Mouse (Mus musculus): ENCODE measurements around the gene Lrrc36. TPM values are rescaled to one million over a fixed set of nuclear protein-coding genes. Genes with fewer than 3 reads are reported as not detected.
A peak's percentile ranks its signal among the peaks of the same experiment; 100 is the strongest.

Lrrc36 gene
- polyA plus RNA-seq, 1 experiment from 2014 or later: 0.13 TPM

DNA sequence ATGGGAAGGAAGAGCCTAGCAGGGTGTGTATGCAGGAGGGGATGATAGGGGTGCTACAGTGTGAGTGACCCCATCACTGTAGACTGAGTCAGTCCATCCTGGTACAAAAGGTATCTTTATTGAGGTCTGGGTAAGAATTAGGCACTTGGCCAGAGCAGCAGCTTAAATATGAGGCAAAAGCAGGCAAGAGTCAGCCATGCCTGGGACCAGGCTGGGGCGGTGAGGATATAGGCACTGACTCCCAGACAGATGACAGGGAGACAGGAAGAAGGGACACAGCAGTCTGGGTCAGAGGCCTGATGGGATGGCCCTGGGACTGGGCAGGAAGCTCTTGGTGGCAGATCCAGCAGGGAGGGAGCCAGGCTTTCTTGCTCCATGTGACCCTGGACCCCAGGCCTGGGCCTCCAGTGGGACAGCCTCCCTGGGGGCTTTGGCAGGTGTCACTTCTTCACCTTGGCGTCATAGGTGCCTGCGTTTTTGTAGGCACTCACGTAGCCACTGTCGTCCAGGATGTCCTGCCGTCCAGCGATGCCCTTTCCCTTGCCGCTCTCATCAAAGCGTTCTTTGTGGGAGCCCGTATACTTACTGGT is 54.1 kb downstream of the Lrrc36 start:
- no peak for ATAC-seq (ENCODE audit: insufficient number of reproducible peaks, low FRiP score)
- 0 out of 2 replicates have a peak, but pooled peaks cover 7% of the 10 kb centered on the region for H3K36me3 ChIP-seq
- no peak overlapping the region for H3K9ac ChIP-seq
- WGBS: 89% methylated on average over 10 of the region's 10 CpGs
- no peaks in the 10 kb centered on the region for H3K9me3 ChIP-seq (replicated peaks)
- no peak overlapping the region for H3K4me3 ChIP-seq
- H3K4me2 ChIP-seq: no peak overlapping the region
- no peak overlapping the region for H3K27ac ChIP-seq (ENCODE audit: poor library complexity, severe bottlenecking)
- H3K4me1 ChIP-seq (replicated peaks): peaks cover 22% of the 10 kb centered on the region
- H3K27me3 ChIP-seq (replicated peaks): peaks cover 21% of the 10 kb centered on the region

DNA sequence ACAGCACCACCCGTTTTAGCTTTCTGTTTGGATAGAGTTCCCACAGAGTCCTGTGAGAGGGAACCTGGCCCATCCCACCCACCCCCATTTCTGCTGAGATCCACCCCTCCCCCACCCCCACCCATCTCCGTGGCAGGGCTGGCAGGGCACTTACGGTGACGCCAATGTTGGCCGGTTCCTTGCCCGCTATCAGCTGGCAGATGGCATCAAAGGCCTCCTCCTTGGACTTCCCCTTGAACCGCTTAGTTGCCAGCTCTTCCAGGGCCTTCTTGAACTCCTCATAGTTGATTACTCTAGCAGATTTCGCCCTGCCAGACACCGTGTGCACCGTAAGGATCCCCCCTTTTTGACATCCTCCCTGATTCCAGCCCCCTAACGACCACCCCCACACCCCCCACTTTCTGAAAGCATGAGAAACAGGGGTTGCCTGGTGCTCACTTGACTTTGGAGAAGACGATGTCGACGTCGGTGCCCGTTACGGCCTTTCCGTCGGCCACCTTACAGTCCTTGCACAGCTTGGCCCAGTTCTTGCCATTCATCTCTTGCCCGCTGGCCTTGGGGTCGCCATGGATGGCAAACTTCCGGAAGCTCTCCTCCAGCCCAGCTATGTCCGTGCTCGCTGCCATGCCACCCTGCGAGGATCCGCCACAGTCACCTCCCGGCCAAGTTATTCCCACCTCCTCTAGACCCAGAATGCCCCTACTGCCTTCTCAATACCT is 54.8 kb downstream of the Lrrc36 start:
- Histone ChIP-seq H3K27me3 (replicated peaks) (peaks cover 27% of the 10 kb centered on the region), H3K27ac (ENCODE audit: poor library complexity, severe bottlenecking) (no peak overlapping the region), H3K4me1 (replicated peaks) (peaks cover 26% of the 10 kb centered on the region), H3K9ac (no peak overlapping the region), H3K4me2 (no peak overlapping the region), H3K9me3 (replicated peaks) (no peaks in the 10 kb centered on the region), H3K36me3 (peaks cover 10% of the 10 kb centered on the region; the same call in 1 of the 2 replicates), H3K4me3 (no peak overlapping the region)
- 85% methylated on average over 27 of the region's 27 CpGs for WGBS
- ATAC-seq (ENCODE audit: insufficient number of reproducible peaks, low FRiP score): no peak

DNA sequence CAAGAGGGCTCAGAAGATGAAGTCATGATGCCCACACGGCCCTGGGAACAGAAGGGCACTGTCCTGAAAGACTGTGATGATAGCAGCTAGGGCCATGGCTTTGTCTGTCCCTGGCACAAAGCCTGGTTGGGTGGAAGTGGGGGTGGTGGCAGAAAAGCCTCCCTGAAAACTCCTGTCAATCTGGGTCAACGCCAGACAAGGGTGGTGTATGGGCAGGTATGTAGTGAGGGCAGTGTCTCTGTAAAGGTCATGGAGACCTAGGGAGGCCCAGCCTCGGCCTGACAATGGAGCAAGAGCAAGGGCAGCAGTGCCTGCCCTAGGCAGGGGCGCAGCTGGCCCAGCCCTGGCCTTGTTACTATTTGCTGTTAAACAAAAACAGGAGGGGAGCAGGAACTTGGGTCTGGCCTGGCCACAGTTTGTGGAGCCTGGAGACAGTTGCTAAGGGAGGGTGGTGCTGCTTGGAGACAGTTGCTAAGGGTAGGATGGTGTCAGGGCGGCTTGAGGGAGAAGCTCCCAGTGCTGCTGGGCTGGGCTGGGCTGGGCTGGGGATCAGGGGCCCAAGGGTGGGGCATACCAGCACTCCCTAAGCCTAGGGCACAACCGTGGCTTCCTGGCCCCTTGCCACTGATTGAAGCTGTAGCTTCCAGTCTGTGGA is 55.8 kb downstream of the Lrrc36 start:
- Histone ChIP-seq H3K4me2 (no peak overlapping the region), H3K27me3 (replicated peaks) (peaks cover 35% of the 10 kb centered on the region), H3K36me3 (peaks cover 10% of the 10 kb centered on the region; the same call in 1 of the 2 replicates), H3K4me1 (replicated peaks) (peaks cover 32% of the 10 kb centered on the region), H3K9me3 (replicated peaks) (no peaks in the 10 kb centered on the region), H3K9ac (no peak overlapping the region), H3K4me3 (no peak overlapping the region), H3K27ac (ENCODE audit: poor library complexity, severe bottlenecking) (no peak overlapping the region)
- 43% methylated on average over 6 of the region's 6 CpGs for WGBS
- ATAC-seq (ENCODE audit: insufficient number of reproducible peaks, low FRiP score): no peak

DNA sequence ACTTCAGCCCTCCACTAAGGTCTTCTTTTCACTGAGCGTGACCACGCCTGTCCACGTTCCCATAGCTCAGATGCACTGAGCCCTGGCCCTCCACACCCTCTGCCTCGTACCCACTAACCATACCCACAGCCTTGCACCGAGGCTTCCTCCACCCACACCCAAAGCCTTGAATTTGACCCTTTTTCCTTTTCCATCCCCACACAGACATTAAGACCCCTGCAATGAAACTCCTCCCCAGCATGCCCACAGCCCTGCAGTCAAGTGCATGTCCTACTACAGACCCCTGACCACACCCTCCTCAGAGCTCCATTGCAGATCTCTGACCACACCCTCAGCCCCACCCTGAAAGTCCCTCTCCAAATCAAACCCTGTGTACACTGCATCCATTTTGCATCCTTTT is 56.4 kb downstream of the Lrrc36 start:
- H3K4me2 ChIP-seq: no peak overlapping the region
- no peak overlapping the region for H3K9ac ChIP-seq
- no peak overlapping the region for H3K27ac ChIP-seq (ENCODE audit: poor library complexity, severe bottlenecking)
- H3K9me3 ChIP-seq (replicated peaks): no peaks in the 10 kb centered on the region
- peaks cover 38% of the 10 kb centered on the region for H3K4me1 ChIP-seq (replicated peaks)
- ATAC-seq (ENCODE audit: insufficient number of reproducible peaks, low FRiP score): no peak
- H3K27me3 ChIP-seq (replicated peaks): peaks cover 35% of the 10 kb centered on the region
- H3K36me3 ChIP-seq: peaks cover 10% of the 10 kb centered on the region; the same call in 1 of the 2 replicates
- no peak overlapping the region for H3K4me3 ChIP-seq
- 85% methylated on average over 5 of the region's 5 CpGs for WGBS

DNA sequence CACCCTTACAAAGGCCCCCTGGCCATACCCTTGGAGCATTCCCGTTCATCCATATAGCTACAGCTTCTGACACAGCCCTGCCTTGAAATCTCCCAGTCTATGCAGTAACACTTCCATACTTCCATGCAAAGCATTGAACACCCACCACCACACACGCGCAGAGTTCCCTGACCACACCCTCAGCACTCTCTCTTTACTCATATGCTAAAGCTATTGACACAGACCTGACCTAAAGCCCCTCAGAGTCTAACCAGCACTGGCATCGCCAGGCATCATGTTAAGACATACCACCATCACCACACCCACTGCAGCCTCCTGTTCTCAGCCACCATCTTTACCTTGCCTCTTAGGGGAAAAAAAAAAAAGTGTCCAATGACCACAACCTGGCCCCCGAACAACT is 56.9 kb downstream of the Lrrc36 start:
- Histone ChIP-seq H3K27me3 (replicated peaks) (peaks cover 39% of the 10 kb centered on the region), H3K27ac (ENCODE audit: poor library complexity, severe bottlenecking) (no peak overlapping the region), H3K36me3 (peaks cover 10% of the 10 kb centered on the region; the same call in 1 of the 2 replicates), H3K9me3 (replicated peaks) (no peaks in the 10 kb centered on the region), H3K4me1 (replicated peaks) (peaks cover 43% of the 10 kb centered on the region), H3K9ac (no peak overlapping the region), H3K4me2 (no peak overlapping the region), H3K4me3 (no peak overlapping the region)
- 83% methylated on average over 5 of the region's 5 CpGs for WGBS
- no peak for ATAC-seq (ENCODE audit: insufficient number of reproducible peaks, low FRiP score)

DNA sequence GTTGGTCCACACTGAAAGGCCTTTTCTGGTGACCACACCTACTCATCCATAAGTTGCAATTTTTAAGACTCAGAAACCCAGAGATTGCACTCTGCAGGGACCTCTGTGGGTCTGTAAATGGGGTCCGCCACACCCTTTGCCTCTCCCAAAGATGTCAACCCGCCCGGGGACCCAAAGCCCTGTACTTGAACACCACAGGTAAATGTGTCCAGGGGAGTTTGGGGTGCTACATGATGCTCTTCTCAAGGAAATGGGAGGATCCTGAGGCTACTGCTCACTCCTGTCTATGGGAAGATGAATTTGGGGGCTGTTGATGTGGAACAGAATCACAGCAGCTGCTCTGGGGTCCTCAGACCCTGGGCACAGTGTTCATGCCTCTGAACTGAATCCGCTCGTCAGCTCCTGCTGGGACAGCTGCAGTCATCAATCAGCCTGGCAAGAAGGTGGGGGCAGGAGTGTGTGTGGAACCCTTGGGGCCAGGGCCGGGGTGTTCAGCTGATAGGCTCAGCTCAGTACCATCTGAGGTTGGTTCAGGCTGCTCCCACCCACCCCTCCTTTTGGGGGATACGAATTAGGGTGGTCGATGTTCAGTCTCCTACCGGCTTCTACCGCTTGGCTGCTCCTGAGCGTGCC is 57.4 kb downstream of the Lrrc36 start:
- Histone ChIP-seq H3K27me3 (replicated peaks) (peaks cover 40% of the 10 kb centered on the region), H3K4me1 (replicated peaks) (peaks cover 45% of the 10 kb centered on the region), H3K9ac (peak overlapping the region; percentile 47), H3K4me2 (peak overlapping the region; percentile 66), H3K9me3 (replicated peaks) (no peaks in the 10 kb centered on the region), H3K4me3 (peak overlapping the region; percentile 31), H3K36me3 (peaks cover 11% of the 10 kb centered on the region; the same call in 1 of the 2 replicates), H3K27ac (ENCODE audit: poor library complexity, severe bottlenecking) (no peak overlapping the region)
- ATAC-seq (ENCODE audit: insufficient number of reproducible peaks, low FRiP score): no peak; the same call in 1 of the 2 replicates
- WGBS: 19% methylated on average over 11 of the region's 11 CpGs

DNA sequence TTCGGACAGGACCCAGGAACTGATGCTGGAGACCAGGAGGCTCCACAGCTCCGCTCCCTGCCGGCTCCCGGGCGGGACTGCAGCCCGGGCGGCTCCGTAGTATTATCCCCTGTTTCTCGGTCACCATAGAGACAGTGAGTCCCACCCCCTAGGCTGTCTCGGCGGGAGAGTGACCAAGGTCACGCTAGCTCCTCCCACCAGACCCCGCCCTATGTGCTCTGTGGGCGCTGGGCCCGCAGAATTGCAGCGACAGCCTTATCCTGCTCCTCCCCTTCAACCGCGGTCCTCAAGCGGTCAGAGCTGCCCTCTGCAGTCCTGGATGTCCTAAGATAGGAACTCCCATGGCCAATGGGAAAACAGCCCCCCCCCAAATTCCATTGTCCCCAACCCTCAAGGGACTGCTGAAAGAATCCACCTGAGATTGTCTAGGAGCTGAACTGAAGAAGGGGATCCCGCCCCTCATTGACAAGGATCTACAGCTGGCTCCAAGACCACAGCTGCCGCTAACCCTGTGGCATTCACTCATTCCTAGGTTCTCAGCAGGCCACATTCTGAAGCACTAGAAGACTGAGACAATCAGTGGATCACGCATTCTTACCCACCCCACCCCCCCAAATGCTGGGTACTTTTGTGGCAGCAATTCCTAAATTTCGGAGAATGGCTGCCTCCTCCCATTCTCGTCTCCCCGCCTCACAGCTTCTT is 58.1 kb downstream of the Lrrc36 start, which contains the start of gene Tppp3:
Tppp3 (minus strand) TSS at position 213 of the 702 bp plus-strand sequence.
- H3K4me2 ChIP-seq: peak within 1 kb of the TSS; percentile 66
- WGBS: 5% methylated on average over 25 of the region's 25 CpGs
- no peaks in the 10 kb centered on the region for H3K9me3 ChIP-seq (replicated peaks)
- H3K36me3 ChIP-seq: peaks cover 18% of the 10 kb centered on the region; the same call in 1 of the 2 replicates
- H3K27me3 ChIP-seq (replicated peaks): peaks cover 42% of the 10 kb centered on the region
- H3K9ac ChIP-seq: peak within 1 kb of the TSS; percentile 47
- peak within 1 kb of the TSS; percentile 31 for H3K4me3 ChIP-seq
- no peak within 1 kb of the TSS for H3K27ac ChIP-seq (ENCODE audit: poor library complexity, severe bottlenecking)
- peak; percentile 91 for ATAC-seq (ENCODE audit: insufficient number of reproducible peaks, low FRiP score)
- H3K4me1 ChIP-seq (replicated peaks): peaks cover 47% of the 10 kb centered on the region

DNA sequence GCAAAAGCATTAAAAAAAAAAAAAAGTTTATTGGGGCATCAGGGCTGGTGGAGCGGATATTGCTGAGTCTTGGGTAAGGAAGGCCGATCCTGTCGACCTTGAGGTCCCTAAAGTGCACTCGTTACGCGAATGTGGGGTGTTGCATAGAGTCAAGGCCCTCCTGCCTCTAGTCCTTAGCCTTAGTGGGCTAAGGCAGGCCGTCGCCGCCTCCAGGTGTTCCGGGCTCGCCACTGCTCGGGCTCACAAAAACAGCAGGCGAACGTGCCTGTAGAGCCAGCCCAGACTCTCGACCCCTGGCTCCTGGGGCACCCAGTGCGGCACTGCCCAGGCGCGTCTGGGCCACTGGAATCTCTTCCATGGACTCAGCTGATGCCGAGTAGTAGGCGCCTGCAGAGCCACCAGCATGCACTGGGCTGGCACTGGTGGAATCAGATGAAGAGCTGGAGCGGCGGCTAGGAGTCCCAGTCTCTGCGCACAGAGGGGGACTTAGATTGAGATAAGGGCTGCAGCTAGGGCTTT is 59.1 kb downstream of the Lrrc36 start:
- peaks cover 36% of the 10 kb centered on the region for H3K27me3 ChIP-seq (replicated peaks)

DNA sequence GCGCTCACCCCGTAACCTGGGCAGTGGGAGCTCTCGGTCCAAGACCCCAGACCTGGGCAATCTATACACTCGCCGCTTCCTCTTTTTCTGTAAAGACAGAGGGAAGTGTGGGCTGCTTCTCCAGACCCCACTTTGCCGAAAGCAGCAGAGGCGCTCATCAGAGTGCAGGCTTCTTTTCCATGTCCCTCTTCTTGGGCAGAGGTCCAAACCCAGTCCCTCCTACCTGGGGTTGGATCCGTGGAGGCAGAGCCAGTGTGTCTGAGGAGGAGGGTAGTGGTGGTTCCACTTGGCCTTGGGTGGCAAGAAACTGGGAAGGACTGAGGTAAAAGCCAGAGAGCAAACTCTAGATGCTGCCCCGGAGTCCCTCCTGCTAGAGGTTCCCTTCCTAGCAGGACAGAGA is 59.6 kb downstream of the Lrrc36 start:
- Histone ChIP-seq H3K9ac (no peak overlapping the region), H3K36me3 (peaks cover 11% of the 10 kb centered on the region; the same call in 1 of the 2 replicates), H3K27me3 (replicated peaks) (peaks cover 36% of the 10 kb centered on the region), H3K4me2 (peak overlapping the region; percentile 16; the same call in 1 of the 2 replicates), H3K9me3 (replicated peaks) (no peaks in the 10 kb centered on the region), H3K4me3 (no peak overlapping the region), H3K4me1 (replicated peaks) (peaks cover 63% of the 10 kb centered on the region), H3K27ac (ENCODE audit: poor library complexity, severe bottlenecking) (no peak overlapping the region)
- no peak for ATAC-seq (ENCODE audit: insufficient number of reproducible peaks, low FRiP score)
- WGBS: 60% methylated on average over 9 of the region's 9 CpGs

More for the DNA sequence above, 59.1 kb downstream of the Lrrc36 start:
- Histone ChIP-seq H3K9me3 (replicated peaks) (no peaks in the 10 kb centered on the region), H3K4me3 (no peak overlapping the region), H3K9ac (no peak overlapping the region), H3K36me3 (peaks cover 15% of the 10 kb centered on the region; the same call in 1 of the 2 replicates), H3K4me2 (peak overlapping the region; percentile 16; the same call in 1 of the 2 replicates), H3K27ac (ENCODE audit: poor library complexity, severe bottlenecking) (no peak overlapping the region), H3K4me1 (replicated peaks) (peaks cover 57% of the 10 kb centered on the region)
- WGBS: 20% methylated on average over 23 of the region's 23 CpGs
- ATAC-seq (ENCODE audit: insufficient number of reproducible peaks, low FRiP score): no peak
